Mouse (Mus musculus) stomach, embryonic 16.5 days (tissue): ENCODE data around the gene Rab17. TPM values are rescaled to one million over a fixed set of nuclear protein-coding genes. Genes with fewer than 3 reads are reported as not detected.
A peak's percentile ranks its signal among the peaks of the same experiment; 100 is the strongest.

Experiments used
- ATAC-seq: fragments of 200-750 bp; cut with Nextera tagmentation; 2 replicates; pipeline ENCODE4 v1.8.0; 2017; ENCODE audit warnings: moderate number of reproducible peaks, moderate TSS enrichment; ENCODE audit not compliant: insufficient read depth, low FRiP score
- H3K27ac ChIP-seq: fragments of 300-500 bp; sonication (generic); 2 replicates; pipeline ENCODE4 v1.5.1; 2014; ENCODE audit warnings: low read length
- H3K27me3 ChIP-seq: fragments of 300-500 bp; sonication (generic); 2 replicates; pipeline ENCODE4 v1.6.1; 2014; ENCODE audit warnings: low read length, control low read depth, mixed read lengths; ENCODE audit not compliant: control insufficient read depth, insufficient read depth
- H3K36me3 ChIP-seq: fragments of 300-500 bp; sonication (generic); 2 replicates; pipeline ENCODE4 v1.6.1; 2014; ENCODE audit warnings: low read length; ENCODE audit not compliant: control insufficient read depth, insufficient read depth
- H3K4me1 ChIP-seq: fragments of 300-500 bp; sonication (generic); 2 replicates; pipeline ENCODE4 v1.6.1; 2014; ENCODE audit warnings: low read length, control low read depth, mixed read lengths; ENCODE audit not compliant: control insufficient read depth, insufficient read depth
- H3K4me2 ChIP-seq: fragments of 300-500 bp; sonication (generic); 2 replicates; pipeline ENCODE4 v1.6.1; 2014; ENCODE audit warnings: low read depth, low read length, mixed read lengths
- H3K4me3 ChIP-seq: fragments of 300-500 bp; sonication (generic); replicated peaks from 2 replicates; pipeline ENCODE4 v1.5.1; 2014; ENCODE audit warnings: mild to moderate bottlenecking, low read length
- H3K9ac ChIP-seq: fragments of 300-500 bp; sonication (generic); 2 replicates; pipeline ENCODE4 v1.6.1; 2014; ENCODE audit warnings: low read length
- H3K9me3 ChIP-seq: fragments of 300-500 bp; sonication (generic); replicated peaks from 2 replicates; pipeline ENCODE4 v1.6.1; 2016; ENCODE audit warnings: low read length, control low read depth; ENCODE audit not compliant: control insufficient read depth
- WGBS: fragments of 180-500 bp; shearing (Covaris S2); extraction: QIAGEN DNeasy Blood & Tissue Kit; methylation state at CpG from one replicate; pipeline ENCODE4 v1.1.7; 2014; 5-methylcytosine and 5-hydroxymethylcytosine counted together
- polyA plus RNA-seq: library from polyadenylated mRNA; unstranded; fragments of >200 nt; fragmentation: Nextera tagmentation; extraction: Ambion mirVana; gene quantifications from 2 replicates; pipeline ENCODE4 v1.2.1, GENCODE M21; 2015

Rab17 gene
- polyA plus RNA-seq, 1 experiment from 2014 or later, result 10.0 TPM

GRCm38 (mm10) chr1:90909631-90910152 is 59.8 kb downstream of the Rab17 start:
- 23% methylated on average over 17 of the region's 17 CpGs for WGBS
- H3K27me3 ChIP-seq, result no peaks in the 10 kb centered on the region
- peak overlapping the region; percentile 61 for H3K27ac ChIP-seq
- peak overlapping the region; percentile 42 for H3K4me2 ChIP-seq
- no peaks in the 10 kb centered on the region for H3K36me3 ChIP-seq
- no peaks in the 10 kb centered on the region for H3K9me3 ChIP-seq
- H3K4me1 ChIP-seq, result peaks cover 23% of the 10 kb centered on the region
- H3K9ac ChIP-seq, result peak overlapping the region; percentile 36; the same call in 1 of the 2 replicates
- peak; percentile 78 for ATAC-seq
- peak overlapping the region; percentile 26 for H3K4me3 ChIP-seq

- no peak overlapping the region for H3K9ac ChIP-seq
- no peaks in the 10 kb centered on the region for H3K36me3 ChIP-seq
- no peaks in the 10 kb centered on the region for H3K27me3 ChIP-seq
- peak overlapping the region; percentile 61 for H3K27ac ChIP-seq
- ATAC-seq, result peak; percentile 44; the same call in 1 of the 2 replicates
- H3K4me3 ChIP-seq, result no peak overlapping the region
- H3K9me3 ChIP-seq, result no peaks in the 10 kb centered on the region
- peaks cover 21% of the 10 kb centered on the region for H3K4me1 ChIP-seq
- peak overlapping the region; percentile 42 for H3K4me2 ChIP-seq
Observed at GRCm38 (mm10) chr1:90909161-90909560, 60.3 kb downstream of the Rab17 start.

Other genes starting within 250 kb of the Rab17 start
- 144 and 162 TPM in 2 replicates for gene Col6a3, start 125.7 kb downstream of the Rab17 start, polyA plus RNA-seq
- gene Mlph, start 54.6 kb downstream of the Rab17 start, polyA plus RNA-seq, result 4.4 and 9.0 TPM in 2 replicates
- not detected in 2 replicates for gene Prlh, start 16.6 kb downstream of the Rab17 start, polyA plus RNA-seq
- 85.4 and 88.0 TPM in 2 replicates for gene Lrrfip1, start 29.1 kb upstream of the Rab17 start, polyA plus RNA-seq
- gene Rbm44, start 175.4 kb upstream of the Rab17 start, polyA plus RNA-seq, result 0.35 and 0.45 TPM in 2 replicates
- gene Ramp1, start 210.2 kb upstream of the Rab17 start, polyA plus RNA-seq, result 6.6 and 8.6 TPM in 2 replicates